Mouse (Mus musculus): ENCODE results near the gene Fdxr. TPM values are rescaled to one million over a fixed set of nuclear protein-coding genes. Genes with fewer than 3 reads are reported as not detected.

Fdxr gene
- 10.0 and 12.2 TPM in 2 replicates for polyA plus RNA-seq (2015; fragmentation: Nextera tagmentation; extraction: Ambion mirVana)

DNA sequence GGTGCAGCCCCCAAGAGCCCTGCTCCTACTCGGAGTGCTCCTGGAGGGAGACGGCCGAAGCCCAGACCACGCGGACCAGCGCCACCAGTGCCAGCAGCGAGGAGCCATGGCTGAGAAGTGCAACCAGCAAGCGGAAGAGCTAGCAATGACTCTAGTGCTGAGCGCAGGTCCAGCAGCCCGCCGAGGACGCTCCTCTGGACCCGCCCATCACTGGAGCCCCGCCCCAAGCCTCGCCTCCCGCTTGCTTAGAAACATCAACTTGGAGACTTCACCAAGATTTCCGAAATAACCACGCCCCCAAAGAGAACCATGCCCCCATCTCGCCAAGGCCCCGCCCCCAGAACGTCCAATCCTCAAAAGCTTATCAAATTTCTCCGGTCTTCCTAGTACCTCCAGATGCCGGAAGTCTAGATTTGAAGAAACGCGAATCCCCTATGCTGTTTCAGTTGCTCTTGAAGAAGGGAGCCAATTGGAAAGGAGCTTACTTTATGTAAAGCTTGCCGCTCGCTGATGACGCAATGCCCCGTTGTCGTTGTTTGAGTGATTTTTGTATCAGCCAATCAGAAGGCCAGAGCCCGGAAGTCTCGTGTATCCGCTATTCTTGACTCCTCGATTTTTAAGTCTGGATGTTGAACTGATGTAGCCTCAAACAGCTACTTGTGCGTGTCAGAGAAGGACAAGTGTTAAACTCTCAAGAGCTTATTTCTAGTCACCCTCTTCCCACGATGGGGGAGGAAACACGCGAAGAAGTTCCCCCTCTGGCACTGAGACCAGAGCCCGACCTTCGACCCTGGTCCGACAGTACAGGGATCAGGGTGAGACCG, at the start of gene Fdxr:
Gene Fdxr (minus strand): TSS at position 271 of the 824 bp plus-strand sequence.
- DNase-seq (ENCODE audit: low spot score) (peak; percentile 100), ATAC-seq (replicated peaks; ENCODE audit: low FRiP score, low read depth) (peak; percentile 96)
- Histone ChIP-seq H3K27ac (peak within 1 kb of the TSS; percentile 70), H3K36me3 (ENCODE audit: insufficient read depth, low read length) (no peaks in the 10 kb centered on the region), H3K9ac (ENCODE audit: low read depth, low read length) (peak within 1 kb of the TSS; percentile 60), H3K27me3 (ENCODE audit: insufficient read depth, low read length) (no peaks in the 10 kb centered on the region), H3K4me3 (replicated peaks; ENCODE audit: low read depth, low read length) (peak within 1 kb of the TSS; percentile 51), H3K9me3 (replicated peaks; ENCODE audit: low read length) (no peaks in the 10 kb centered on the region), H3K4me2 (ENCODE audit: low read length) (peak within 1 kb of the TSS; percentile 78), H3K4me1 (replicated peaks; ENCODE audit: insufficient read depth, low read length) (0 out of 2 replicates have a peak, but pooled peaks cover 3% of the 10 kb centered on the region)
- peak; percentile 17; the same call in 1 of the 2 replicates for TF ChIP-seq CTCF (IDR thresholded peaks at IDR 0.05; ENCODE audit: low read depth)
- under 1% methylated on average over 42 of the region's 42 CpGs for WGBS

DNA sequence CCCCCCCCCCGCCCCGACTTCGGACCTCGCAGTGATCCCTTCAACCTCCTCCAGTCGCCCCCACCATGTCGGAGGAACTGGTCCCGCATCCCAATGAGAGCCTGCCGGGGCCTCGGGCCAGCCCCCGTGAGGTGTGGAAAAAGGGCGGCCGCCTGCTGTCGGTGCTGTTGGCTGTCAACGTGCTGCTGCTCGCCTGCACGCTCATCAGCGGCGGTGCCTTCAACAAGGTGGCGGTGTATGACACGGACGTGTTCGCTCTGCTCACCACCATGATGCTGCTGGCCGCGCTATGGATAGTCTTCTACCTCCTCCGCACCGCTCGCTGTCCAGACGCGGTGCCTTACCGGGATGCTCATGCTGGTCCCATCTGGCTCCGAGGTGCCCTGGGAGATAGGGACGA, 46.5 kb upstream of the Fdxr start:
- WGBS, result 16% methylated on average over 32 of the region's 32 CpGs
- no peak for TF ChIP-seq CTCF (IDR thresholded peaks at IDR 0.05; ENCODE audit: low read depth)
- ATAC-seq (replicated peaks; ENCODE audit: low FRiP score, low read depth) (no peak), DNase-seq (ENCODE audit: low spot score) (no peak)
- no peak overlapping the region for H3K9ac ChIP-seq (ENCODE audit: low read depth, low read length)
- no peaks in the 10 kb centered on the region for H3K36me3 ChIP-seq (ENCODE audit: insufficient read depth, low read length)
- H3K4me3 ChIP-seq (replicated peaks; ENCODE audit: low read depth, low read length), result no peak overlapping the region
- no peaks in the 10 kb centered on the region; the same call in 1 of the 2 replicates for H3K4me1 ChIP-seq (replicated peaks; ENCODE audit: insufficient read depth, low read length)
- H3K27me3 ChIP-seq (ENCODE audit: insufficient read depth, low read length), result peaks cover 62% of the 10 kb centered on the region
- H3K4me2 ChIP-seq (ENCODE audit: low read length), result no peak overlapping the region
- no peak overlapping the region for H3K27ac ChIP-seq
- no peaks in the 10 kb centered on the region for H3K9me3 ChIP-seq (replicated peaks; ENCODE audit: low read length)

GRCm38 (mm10) chr11:115321906-115322693, 45.2 kb upstream of the Fdxr start, which contains the start of gene Ush1g:
TSS of gene Ush1g (minus strand) at chr11:115322041.
- H3K4me3 ChIP-seq (replicated peaks; ENCODE audit: low read depth, low read length), result no peak within 1 kb of the TSS
- H3K9me3 ChIP-seq (replicated peaks; ENCODE audit: low read length), result no peaks in the 10 kb centered on the region
- H3K27ac ChIP-seq, result no peak within 1 kb of the TSS
- peaks cover 72% of the 10 kb centered on the region for H3K27me3 ChIP-seq (ENCODE audit: insufficient read depth, low read length)
- H3K9ac ChIP-seq (ENCODE audit: low read depth, low read length), result no peak within 1 kb of the TSS
- no peaks in the 10 kb centered on the region for H3K36me3 ChIP-seq (ENCODE audit: insufficient read depth, low read length)
- ATAC-seq (replicated peaks; ENCODE audit: low FRiP score, low read depth) (0 out of 2 replicates have a peak, but pooled peaks have one; percentile 8), DNase-seq (ENCODE audit: low spot score) (peak; percentile 77)
- H3K4me1 ChIP-seq (replicated peaks; ENCODE audit: insufficient read depth, low read length), result no peaks in the 10 kb centered on the region; the same call in 1 of the 2 replicates
- 3% methylated on average over 35 of the region's 35 CpGs for WGBS
- H3K4me2 ChIP-seq (ENCODE audit: low read length), result no peak within 1 kb of the TSS
- peak; percentile 89 for TF ChIP-seq CTCF (IDR thresholded peaks at IDR 0.05; ENCODE audit: low read depth)

GRCm38 (mm10) chr11:115319704-115320383, 43.0 kb upstream of the Fdxr start:
- Histone ChIP-seq H3K27ac (no peak overlapping the region), H3K4me2 (ENCODE audit: low read length) (no peak overlapping the region), H3K4me1 (replicated peaks; ENCODE audit: insufficient read depth, low read length) (no peaks in the 10 kb centered on the region; the same call in 1 of the 2 replicates), H3K27me3 (ENCODE audit: insufficient read depth, low read length) (peaks cover 92% of the 10 kb centered on the region), H3K9ac (ENCODE audit: low read depth, low read length) (no peak overlapping the region), H3K36me3 (ENCODE audit: insufficient read depth, low read length) (no peaks in the 10 kb centered on the region), H3K4me3 (replicated peaks; ENCODE audit: low read depth, low read length) (no peak overlapping the region), H3K9me3 (replicated peaks; ENCODE audit: low read length) (no peaks in the 10 kb centered on the region)
- no peak for DNase-seq (ENCODE audit: low spot score)
- WGBS, result 8% methylated on average over 18 of the region's 18 CpGs
- TF ChIP-seq CTCF (IDR thresholded peaks at IDR 0.05; ENCODE audit: low read depth), result no peak
- ATAC-seq (replicated peaks; ENCODE audit: low FRiP score, low read depth), result no peak

- Histone ChIP-seq H3K36me3 (ENCODE audit: insufficient read depth, low read length) (no peaks in the 10 kb centered on the region), H3K4me1 (replicated peaks; ENCODE audit: insufficient read depth, low read length) (no peaks in the 10 kb centered on the region; the same call in 1 of the 2 replicates), H3K4me3 (replicated peaks; ENCODE audit: low read depth, low read length) (no peak overlapping the region), H3K27me3 (ENCODE audit: insufficient read depth, low read length) (peaks cover 86% of the 10 kb centered on the region), H3K9me3 (replicated peaks; ENCODE audit: low read length) (no peaks in the 10 kb centered on the region), H3K27ac (no peak overlapping the region), H3K9ac (ENCODE audit: low read depth, low read length) (no peak overlapping the region), H3K4me2 (ENCODE audit: low read length) (no peak overlapping the region)
- no peak for TF ChIP-seq CTCF (IDR thresholded peaks at IDR 0.05; ENCODE audit: low read depth)
- 3% methylated on average over 63 of the region's 63 CpGs for WGBS
- ATAC-seq (replicated peaks; ENCODE audit: low FRiP score, low read depth) (no peak), DNase-seq (ENCODE audit: low spot score) (no peak)
Observed at GRCm38 (mm10) chr11:115318245-115319027, 41.6 kb upstream of the Fdxr start.
